Mouse (Mus musculus) C2C12 (cell line): ENCODE results near the gene Fkbp1a. TPM values are rescaled to one million over a fixed set of nuclear protein-coding genes. Genes with fewer than 3 reads are reported as not detected.

ENCODE experiments used
- H3K27me3 ChIP-seq: one replicate; pipeline ENCODE4 v1.6.1; 2011; ENCODE audit not compliant: control insufficient read depth, insufficient read depth, insufficient read length
- H3K36me3 ChIP-seq: one replicate; pipeline ENCODE4 v1.6.1; 2011; ENCODE audit not compliant: control insufficient read depth, insufficient read depth
- H3K4me3 ChIP-seq: one replicate; pipeline ENCODE4 v1.5.1; 2011; ENCODE audit warnings: mild to moderate bottlenecking, control low read depth; ENCODE audit not compliant: poor library complexity, insufficient read depth, severe bottlenecking
- H3K79me2 ChIP-seq: one replicate; pipeline ENCODE4 v1.6.1; 2011; ENCODE audit not compliant: control insufficient read depth, insufficient read depth
- H3K79me3 ChIP-seq: one replicate; pipeline ENCODE4 v1.6.1; 2011; ENCODE audit warnings: low read depth, control low read depth
- H3ac ChIP-seq: one replicate; pipeline ENCODE3; 2011; ENCODE audit warnings: low read depth; ENCODE audit not compliant: control insufficient read depth, insufficient read length
- CEBPB ChIP-seq: IDR thresholded peaks from one replicate; pipeline ENCODE4 v1.6.1; 2011; ENCODE audit warnings: low read depth, mild to moderate bottlenecking, control low read depth, moderate library complexity
- CTCF ChIP-seq: IDR thresholded peaks from one replicate; pipeline ENCODE4 v1.5.1; 2011; ENCODE audit not compliant: control insufficient read depth, insufficient read depth, insufficient read length
- FOSL1 ChIP-seq: IDR thresholded peaks from one replicate; pipeline ENCODE4 v1.8.0; 2011; ENCODE audit warnings: mild to moderate bottlenecking, low read length; ENCODE audit not compliant: poor library complexity, insufficient read depth, severe bottlenecking
- MAX ChIP-seq: IDR thresholded peaks from one replicate; pipeline ENCODE4 v1.6.1; 2011; ENCODE audit warnings: mild to moderate bottlenecking, control low read depth
- MYOD1 ChIP-seq: IDR thresholded peaks from one replicate; pipeline ENCODE4 v1.6.1; 2011; ENCODE audit warnings: low read depth; ENCODE audit not compliant: control insufficient read depth, insufficient read length
- MYOG ChIP-seq: IDR thresholded peaks from one replicate; pipeline ENCODE4 v1.6.1; 2011; ENCODE audit not compliant: control insufficient read depth, insufficient read length; ENCODE audit errors: extremely low read depth
- USF1 ChIP-seq: IDR thresholded peaks from one replicate; pipeline ENCODE4 v1.6.1; 2011; ENCODE audit warnings: low read depth, mild to moderate bottlenecking, control low read depth, moderate library complexity
- polyA plus RNA-seq: library from polyadenylated mRNA; unstranded; fragments of >200 nt; fragmentation: generic; extraction: Trizol; gene quantifications from one replicate; pipeline ENCODE4 v1.2.1, GENCODE M21; 2012; ENCODE audit warnings: missing spikeins

The Fkbp1a gene
- polyA plus RNA-seq, 1 experiment, result 595 TPM

GRCm38 (mm10) chr2:151573667-151574066 lies 31.4 kb downstream of the Fkbp1a start:
- Histone ChIP-seq H3K4me3 (no peak overlapping the region), H3ac (no peak overlapping the region), H3K36me3 (no peaks in the 10 kb centered on the region), H3K79me3 (no peaks in the 10 kb centered on the region), H3K79me2 (no peaks in the 10 kb centered on the region), H3K27me3 (peaks cover 8% of the 10 kb centered on the region)
- TF ChIP-seq CEBPB (no peak), USF1 (no peak), MAX (no peak), MYOG (no peak), CTCF (no peak), FOSL1 (no peak), MYOD1 (no peak)

- no peaks in the 10 kb centered on the region for H3K36me3 ChIP-seq
- no peaks in the 10 kb centered on the region for H3K79me3 ChIP-seq
- no peaks in the 10 kb centered on the region for H3K79me2 ChIP-seq
- H3ac ChIP-seq, result no peak overlapping the region
- TF ChIP-seq MYOD1 (no peak), FOSL1 (no peak), USF1 (no peak), MYOG (no peak), CEBPB (no peak), CTCF (no peak), MAX (no peak)
- H3K27me3 ChIP-seq, result peaks cover 8% of the 10 kb centered on the region
- H3K4me3 ChIP-seq, result no peak overlapping the region
These were observed 32.3 kb downstream of the Fkbp1a start for GRCm38 (mm10) chr2:151574607-151575006.

GRCm38 (mm10) chr2:151575119-151575698 lies 32.9 kb downstream of the Fkbp1a start:
- no peaks in the 10 kb centered on the region for H3K36me3 ChIP-seq
- H3K79me3 ChIP-seq, result no peaks in the 10 kb centered on the region
- H3K79me2 ChIP-seq, result no peaks in the 10 kb centered on the region
- H3ac ChIP-seq, result no peak overlapping the region
- TF ChIP-seq MYOD1, result no peak
- TF ChIP-seq MAX, result no peak
- no peak for TF ChIP-seq CTCF
- TF ChIP-seq MYOG, result no peak
- no peak for TF ChIP-seq CEBPB
- no peak for TF ChIP-seq USF1
- H3K4me3 ChIP-seq, result no peak overlapping the region
- peaks cover 8% of the 10 kb centered on the region for H3K27me3 ChIP-seq

- Histone ChIP-seq H3K4me3 (no peak overlapping the region), H3ac (no peak overlapping the region), H3K27me3 (peaks cover 8% of the 10 kb centered on the region), H3K36me3 (no peaks in the 10 kb centered on the region), H3K79me3 (no peaks in the 10 kb centered on the region), H3K79me2 (no peaks in the 10 kb centered on the region)
- TF ChIP-seq FOSL1 (no peak), MAX (no peak), CTCF (no peak), CEBPB (no peak), USF1 (no peak), MYOD1 (no peak), MYOG (no peak)
These were observed 33.6 kb downstream of the Fkbp1a start for GRCm38 (mm10) chr2:151575699-151576389.

- H3K27me3 ChIP-seq, result peaks cover 11% of the 10 kb centered on the region
- H3K4me3 ChIP-seq, result no peak overlapping the region
- H3K79me2 ChIP-seq, result no peaks in the 10 kb centered on the region
- no peaks in the 10 kb centered on the region for H3K36me3 ChIP-seq
- H3ac ChIP-seq, result no peak overlapping the region
- TF ChIP-seq MYOD1 (no peak), USF1 (no peak), CTCF (no peak), CEBPB (no peak)
- H3K79me3 ChIP-seq, result no peaks in the 10 kb centered on the region
These were observed 36.9 kb downstream of the Fkbp1a start for GRCm38 (mm10) chr2:151579183-151579582.
